Mouse (Mus musculus): ENCODE results near the gene Setdb2.

DNA sequence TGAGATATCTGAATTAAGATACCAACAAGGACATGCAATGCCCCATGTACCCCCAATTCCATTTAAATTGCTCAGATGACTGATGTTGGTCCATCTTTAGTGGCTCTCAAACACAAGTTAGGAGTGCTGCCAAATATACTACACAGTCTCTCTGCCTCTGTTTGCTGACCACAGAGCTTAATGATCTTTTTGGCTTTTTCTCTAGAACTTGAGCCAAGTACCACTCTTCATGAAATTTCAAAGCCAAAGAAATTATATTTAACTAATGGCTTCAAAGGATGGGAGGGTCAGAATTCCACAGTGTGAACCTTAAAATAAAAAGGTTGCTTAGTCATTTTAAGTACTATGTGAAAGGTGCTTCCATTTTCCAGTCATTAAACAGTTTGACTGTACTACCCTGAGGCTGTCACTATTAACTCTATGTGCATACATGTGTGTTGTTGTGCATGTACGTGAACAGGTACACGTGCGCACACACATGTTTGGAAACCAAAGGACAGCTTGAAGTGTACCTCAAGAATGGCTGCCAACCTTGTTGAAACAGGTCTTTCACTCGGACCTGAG is 44.6 kb upstream of the Setdb2 start:
- TF ChIP-seq POLR2A (IDR thresholded peaks at IDR 0.05; ENCODE audit: insufficient read depth, low read length) (no peak), CTCF (IDR thresholded peaks at IDR 0.05; ENCODE audit: low read depth, low read length) (no peak), EP300 (IDR thresholded peaks at IDR 0.05; ENCODE audit: insufficient read depth, low read depth, low read length) (no peak)
